Mouse (Mus musculus): ENCODE results near the gene Gm11938. TPM values are rescaled to one million over a fixed set of nuclear protein-coding genes. Genes with fewer than 3 reads are reported as not detected.

The Gm11938 gene
- polyA plus RNA-seq, 1 experiment from 2014 or later, result not detected

DNA sequence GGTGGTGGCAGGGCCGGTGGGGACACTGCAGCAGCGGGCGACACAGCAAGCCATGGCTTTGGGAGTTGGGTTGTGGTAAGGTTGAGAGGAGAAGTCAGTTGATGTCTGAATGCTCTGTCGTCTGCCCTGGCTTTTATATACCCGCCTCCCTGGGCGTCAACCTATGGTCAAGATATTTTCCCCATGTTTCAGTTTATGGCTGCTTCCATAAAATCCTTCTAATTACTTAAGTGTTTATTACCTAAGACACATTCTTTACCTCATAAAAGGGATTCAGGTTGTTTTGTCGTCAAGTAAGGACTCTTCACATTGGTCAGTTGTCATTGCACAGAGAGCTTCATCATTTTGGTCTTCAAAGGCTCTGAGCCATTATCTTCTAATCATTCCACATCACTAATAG lies 36.6 kb downstream of the Gm11938 start, which contains the start of gene Krtap3-1:
Gene Krtap3-1, minus strand, starts transcription at position 101 of the 400 bp plus-strand sequence.
- Histone ChIP-seq H3K9me3 (replicated peaks) (no peaks in the 10 kb centered on the region), H3K4me1 (no peaks in the 10 kb centered on the region), H3K4me3 (replicated peaks) (no peak within 1 kb of the TSS), H3K4me2 (no peak within 1 kb of the TSS), H3K9ac (no peak within 1 kb of the TSS), H3K27me3 (no peaks in the 10 kb centered on the region), H3K36me3 (no peaks in the 10 kb centered on the region), H3K27ac (no peak within 1 kb of the TSS)
- ATAC-seq (replicated peaks; ENCODE audit: low FRiP score), result no peak
- WGBS, result 69% methylated on average over 7 of the region's 7 CpGs

DNA sequence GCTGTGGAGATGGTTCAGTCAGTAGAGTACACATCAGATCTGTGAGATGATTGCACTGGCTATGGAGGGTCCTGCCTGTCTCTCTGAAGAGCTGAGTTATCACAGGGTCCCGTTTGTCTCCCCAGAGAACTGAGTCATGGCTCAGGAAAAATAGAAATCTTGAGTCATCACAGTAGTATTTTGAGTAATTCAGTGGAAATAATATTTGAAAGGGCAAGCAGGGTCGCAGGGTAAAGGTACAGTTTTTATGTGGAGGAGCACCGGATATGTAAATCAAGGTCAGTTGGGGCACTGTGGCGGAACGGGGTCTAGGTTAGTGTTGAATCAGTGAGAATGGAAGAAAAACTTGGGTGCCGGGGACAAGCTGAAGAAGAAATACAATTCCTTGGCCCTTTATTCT lies 40.5 kb downstream of the Gm11938 start:
- H3K9ac ChIP-seq, result no peak overlapping the region
- no peaks in the 10 kb centered on the region for H3K27me3 ChIP-seq
- WGBS, result 65% methylated on average over 6 of the region's 6 CpGs
- H3K4me2 ChIP-seq, result no peak overlapping the region
- no peak overlapping the region for H3K4me3 ChIP-seq (replicated peaks)
- H3K36me3 ChIP-seq, result no peaks in the 10 kb centered on the region
- no peaks in the 10 kb centered on the region for H3K9me3 ChIP-seq (replicated peaks)
- H3K27ac ChIP-seq, result no peak overlapping the region
- no peak for ATAC-seq (replicated peaks; ENCODE audit: low FRiP score)
- no peaks in the 10 kb centered on the region for H3K4me1 ChIP-seq

- Histone ChIP-seq H3K36me3 (no peaks in the 10 kb centered on the region), H3K4me2 (no peak within 1 kb of the TSS), H3K27me3 (no peaks in the 10 kb centered on the region), H3K27ac (no peak within 1 kb of the TSS), H3K9ac (no peak within 1 kb of the TSS), H3K4me3 (replicated peaks) (no peak within 1 kb of the TSS), H3K4me1 (no peaks in the 10 kb centered on the region), H3K9me3 (replicated peaks) (no peaks in the 10 kb centered on the region)
- ATAC-seq (replicated peaks; ENCODE audit: low FRiP score), result no peak
- WGBS, result 88% methylated on average over 9 of the region's 9 CpGs
These were observed 43.7 kb downstream of the Gm11938 start, which contains the start of gene Gm11939 for GRCm38 (mm10) chr11:99559366-99559765. Gene Gm11939, minus strand, starts transcription at chr11:99559466.

GRCm38 (mm10) chr11:99557976-99558745 lies 44.9 kb downstream of the Gm11938 start:
- no peaks in the 10 kb centered on the region for H3K9me3 ChIP-seq (replicated peaks)
- WGBS, result 53% methylated on average over 3 of the region's 3 CpGs
- no peak for ATAC-seq (replicated peaks; ENCODE audit: low FRiP score)
- no peak overlapping the region for H3K9ac ChIP-seq
- H3K4me3 ChIP-seq (replicated peaks), result no peak overlapping the region
- H3K27ac ChIP-seq, result no peak overlapping the region
- H3K4me2 ChIP-seq, result no peak overlapping the region
- no peaks in the 10 kb centered on the region for H3K4me1 ChIP-seq
- no peaks in the 10 kb centered on the region for H3K36me3 ChIP-seq
- H3K27me3 ChIP-seq, result no peaks in the 10 kb centered on the region

DNA sequence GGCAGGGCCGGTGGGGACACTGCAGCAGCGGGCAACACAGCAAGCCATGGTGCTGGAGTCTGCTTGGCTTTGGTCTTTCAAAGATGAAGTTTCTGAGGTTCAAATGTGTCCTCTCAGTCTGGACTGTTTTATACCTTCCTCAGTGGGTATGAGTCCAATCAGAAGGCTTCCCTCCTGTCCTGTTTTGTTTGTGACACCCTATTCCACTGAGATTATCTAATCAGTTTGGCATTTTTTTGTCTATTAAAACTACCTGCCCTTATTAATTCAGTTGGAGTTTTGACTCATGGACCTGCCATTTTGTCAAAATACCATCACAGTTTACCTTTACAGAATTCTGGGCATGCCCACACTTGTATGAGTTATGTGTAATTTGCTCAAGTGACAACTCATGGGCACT lies 46.4 kb downstream of the Gm11938 start, which contains the start of gene Krtap3-2:
Gene Krtap3-2, minus strand, starts transcription at position 101 of the 400 bp plus-strand sequence.
- no peaks in the 10 kb centered on the region for H3K4me1 ChIP-seq
- no peaks in the 10 kb centered on the region for H3K9me3 ChIP-seq (replicated peaks)
- H3K4me2 ChIP-seq, result no peak within 1 kb of the TSS
- no peak within 1 kb of the TSS for H3K27ac ChIP-seq
- H3K9ac ChIP-seq, result no peak within 1 kb of the TSS
- no peak within 1 kb of the TSS for H3K4me3 ChIP-seq (replicated peaks)
- H3K27me3 ChIP-seq, result no peaks in the 10 kb centered on the region
- WGBS, result 66% methylated on average over 2 of the region's 2 CpGs
- no peaks in the 10 kb centered on the region for H3K36me3 ChIP-seq
- no peak for ATAC-seq (replicated peaks; ENCODE audit: low FRiP score)

DNA sequence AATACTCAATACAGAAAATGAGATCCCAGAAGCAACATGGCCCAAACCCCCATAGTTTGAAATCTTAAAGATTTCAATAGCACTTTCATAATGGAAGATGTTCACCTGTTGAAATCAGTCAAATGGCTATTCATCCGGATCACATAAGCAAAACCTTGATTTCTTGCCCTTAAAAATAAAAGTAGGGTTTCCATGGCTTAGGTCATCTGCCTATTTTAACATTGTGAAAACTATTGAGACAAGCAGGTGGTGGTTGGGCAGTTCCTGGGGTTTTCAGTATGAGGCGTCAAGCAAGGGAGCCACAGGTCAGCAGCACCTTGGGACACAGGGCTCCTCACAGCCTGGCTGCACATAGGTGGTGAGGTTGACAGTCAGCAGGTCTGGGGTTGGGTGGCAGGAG lies 46.9 kb downstream of the Gm11938 start:
- Histone ChIP-seq H3K27me3 (no peaks in the 10 kb centered on the region), H3K9me3 (replicated peaks) (no peaks in the 10 kb centered on the region), H3K4me2 (no peak overlapping the region), H3K27ac (no peak overlapping the region), H3K9ac (no peak overlapping the region), H3K4me3 (replicated peaks) (no peak overlapping the region), H3K4me1 (no peaks in the 10 kb centered on the region), H3K36me3 (no peaks in the 10 kb centered on the region)
- 89% methylated on average over 2 of the region's 2 CpGs for WGBS
- no peak for ATAC-seq (replicated peaks; ENCODE audit: low FRiP score)

Other genes with a start within 250 kb of the Gm11938 start
- gene Krt28, start 228.4 kb downstream of the Gm11938 start, polyA plus RNA-seq (2015; fragmentation: Nextera tagmentation; extraction: Ambion mirVana), result 0.10 and 0.31 TPM in 2 replicates
- gene Krt10, start 213.9 kb downstream of the Gm11938 start, polyA plus RNA-seq (2015; fragmentation: Nextera tagmentation; extraction: Ambion mirVana), result 28.7 and 35.2 TPM in 2 replicates
- not detected in 2 replicates for gene Krt12, start 181.0 kb downstream of the Gm11938 start, polyA plus RNA-seq (2015; fragmentation: Nextera tagmentation; extraction: Ambion mirVana)
- gene Krt20, start 165.2 kb downstream of the Gm11938 start, polyA plus RNA-seq (2015; fragmentation: Nextera tagmentation; extraction: Ambion mirVana), result 1.2 and 1.7 TPM in 2 replicates
- 19.9 and 20.3 TPM in 2 replicates for gene Krt23, start 110.2 kb downstream of the Gm11938 start, polyA plus RNA-seq (2015; fragmentation: Nextera tagmentation; extraction: Ambion mirVana)
- gene Krt39, start 82.0 kb downstream of the Gm11938 start, polyA plus RNA-seq (2015; fragmentation: Nextera tagmentation; extraction: Ambion mirVana), result 0.32 and 0.43 TPM in 2 replicates
- not detected in 2 replicates for gene Krt40, start 60.1 kb downstream of the Gm11938 start, polyA plus RNA-seq (2015; fragmentation: Nextera tagmentation; extraction: Ambion mirVana)
- gene Krtap3-3, start 52.4 kb downstream of the Gm11938 start, polyA plus RNA-seq (2015; fragmentation: Nextera tagmentation; extraction: Ambion mirVana), result not detected in 2 replicates
- not detected in 2 replicates for gene Krtap3-2, start 46.5 kb downstream of the Gm11938 start, polyA plus RNA-seq (2015; fragmentation: Nextera tagmentation; extraction: Ambion mirVana)
- not detected in 2 replicates for gene Gm11939, start 43.8 kb downstream of the Gm11938 start, polyA plus RNA-seq (2015; fragmentation: Nextera tagmentation; extraction: Ambion mirVana)
- gene Krtap3-1, start 36.7 kb downstream of the Gm11938 start, polyA plus RNA-seq (2015; fragmentation: Nextera tagmentation; extraction: Ambion mirVana), result not detected in 2 replicates
- not detected in 2 replicates for gene Krtap1-5, start 22.3 kb downstream of the Gm11938 start, polyA plus RNA-seq (2015; fragmentation: Nextera tagmentation; extraction: Ambion mirVana)
- not detected in 2 replicates for gene Krtap1-4, start 19.7 kb downstream of the Gm11938 start, polyA plus RNA-seq (2015; fragmentation: Nextera tagmentation; extraction: Ambion mirVana)
- gene Krtap1-3, start 12.0 kb downstream of the Gm11938 start, polyA plus RNA-seq (2015; fragmentation: Nextera tagmentation; extraction: Ambion mirVana), result not detected in 2 replicates
- gene Krtap9-3, start 5.2 kb downstream of the Gm11938 start, polyA plus RNA-seq (2015; fragmentation: Nextera tagmentation; extraction: Ambion mirVana), result not detected in 2 replicates
- not detected in 2 replicates for gene Gm11937, start 6.9 kb upstream of the Gm11938 start, polyA plus RNA-seq (2015; fragmentation: Nextera tagmentation; extraction: Ambion mirVana)
- not detected in 2 replicates for gene Krtap2-4, start 11.5 kb upstream of the Gm11938 start, polyA plus RNA-seq (2015; fragmentation: Nextera tagmentation; extraction: Ambion mirVana)
- gene Gm11562, start 17.1 kb upstream of the Gm11938 start, polyA plus RNA-seq (2015; fragmentation: Nextera tagmentation; extraction: Ambion mirVana), result not detected in 2 replicates
- not detected in 2 replicates for gene Krtap4-1, start 24.9 kb upstream of the Gm11938 start, polyA plus RNA-seq (2015; fragmentation: Nextera tagmentation; extraction: Ambion mirVana)
- gene Krtap4-2, start 31.8 kb upstream of the Gm11938 start, polyA plus RNA-seq (2015; fragmentation: Nextera tagmentation; extraction: Ambion mirVana), result not detected in 2 replicates
- not detected in 2 replicates for gene Krtap4-7, start 40.8 kb upstream of the Gm11938 start, polyA plus RNA-seq (2015; fragmentation: Nextera tagmentation; extraction: Ambion mirVana)
- not detected in 2 replicates for gene Gm11555, start 46.9 kb upstream of the Gm11938 start, polyA plus RNA-seq (2015; fragmentation: Nextera tagmentation; extraction: Ambion mirVana)
- not detected in 2 replicates for gene Gm11563, start 55.7 kb upstream of the Gm11938 start, polyA plus RNA-seq (2015; fragmentation: Nextera tagmentation; extraction: Ambion mirVana)
- not detected in 2 replicates for gene Krtap4-6, start 62.7 kb upstream of the Gm11938 start, polyA plus RNA-seq (2015; fragmentation: Nextera tagmentation; extraction: Ambion mirVana)
- gene Gm14190, start 87.4 kb upstream of the Gm11938 start, polyA plus RNA-seq (2015; fragmentation: Nextera tagmentation; extraction: Ambion mirVana), result not detected in 2 replicates
- not detected in 2 replicates for gene Gm14180, start 131.0 kb upstream of the Gm11938 start, polyA plus RNA-seq (2015; fragmentation: Nextera tagmentation; extraction: Ambion mirVana)
- gene Gm11595, start 169.6 kb upstream of the Gm11938 start, polyA plus RNA-seq (2015; fragmentation: Nextera tagmentation; extraction: Ambion mirVana), result not detected in 2 replicates
- gene Krtap4-8, start 177.4 kb upstream of the Gm11938 start, polyA plus RNA-seq (2015; fragmentation: Nextera tagmentation; extraction: Ambion mirVana), result not detected in 2 replicates
- not detected in 2 replicates for gene Krtap4-9, start 181.9 kb upstream of the Gm11938 start, polyA plus RNA-seq (2015; fragmentation: Nextera tagmentation; extraction: Ambion mirVana)
- gene Gm11596, start 190.2 kb upstream of the Gm11938 start, polyA plus RNA-seq (2015; fragmentation: Nextera tagmentation; extraction: Ambion mirVana), result not detected in 2 replicates
- not detected in 2 replicates for gene Gm11569, start 195.6 kb upstream of the Gm11938 start, polyA plus RNA-seq (2015; fragmentation: Nextera tagmentation; extraction: Ambion mirVana)
- gene Gm11554, start 201.1 kb upstream of the Gm11938 start, polyA plus RNA-seq (2015; fragmentation: Nextera tagmentation; extraction: Ambion mirVana), result not detected in 2 replicates
- gene Krtap4-13, start 206.6 kb upstream of the Gm11938 start, polyA plus RNA-seq (2015; fragmentation: Nextera tagmentation; extraction: Ambion mirVana), result not detected in 2 replicates
- gene Gm11564, start 212.4 kb upstream of the Gm11938 start, polyA plus RNA-seq (2015; fragmentation: Nextera tagmentation; extraction: Ambion mirVana), result not detected in 2 replicates
- not detected in 2 replicates for gene 2300003K06Rik, start 234.8 kb upstream of the Gm11938 start, polyA plus RNA-seq (2015; fragmentation: Nextera tagmentation; extraction: Ambion mirVana)
- gene Krtap4-16, start 248.3 kb upstream of the Gm11938 start, polyA plus RNA-seq (2015; fragmentation: Nextera tagmentation; extraction: Ambion mirVana), result not detected in 2 replicates

Measured in kidney, embryonic 15.5 days (tissue).